Mouse (Mus musculus) urinary bladder, postnatal 4 days (tissue): ENCODE measurements around the gene Gng3.
"Not testable (repeated sequence)": the region's sequence is repeated elsewhere in the genome, so short reads cannot be mapped to it uniquely, and the experiment has no call there.

ENCODE experiments used
- DNase-seq, 2 experiments: peaks; one replicate each; pipeline ENCODE4 v3.0.0; 2021 to 2022; ENCODE audit warnings: low spot score in 2 of 2

Gng3 gene

DNA sequence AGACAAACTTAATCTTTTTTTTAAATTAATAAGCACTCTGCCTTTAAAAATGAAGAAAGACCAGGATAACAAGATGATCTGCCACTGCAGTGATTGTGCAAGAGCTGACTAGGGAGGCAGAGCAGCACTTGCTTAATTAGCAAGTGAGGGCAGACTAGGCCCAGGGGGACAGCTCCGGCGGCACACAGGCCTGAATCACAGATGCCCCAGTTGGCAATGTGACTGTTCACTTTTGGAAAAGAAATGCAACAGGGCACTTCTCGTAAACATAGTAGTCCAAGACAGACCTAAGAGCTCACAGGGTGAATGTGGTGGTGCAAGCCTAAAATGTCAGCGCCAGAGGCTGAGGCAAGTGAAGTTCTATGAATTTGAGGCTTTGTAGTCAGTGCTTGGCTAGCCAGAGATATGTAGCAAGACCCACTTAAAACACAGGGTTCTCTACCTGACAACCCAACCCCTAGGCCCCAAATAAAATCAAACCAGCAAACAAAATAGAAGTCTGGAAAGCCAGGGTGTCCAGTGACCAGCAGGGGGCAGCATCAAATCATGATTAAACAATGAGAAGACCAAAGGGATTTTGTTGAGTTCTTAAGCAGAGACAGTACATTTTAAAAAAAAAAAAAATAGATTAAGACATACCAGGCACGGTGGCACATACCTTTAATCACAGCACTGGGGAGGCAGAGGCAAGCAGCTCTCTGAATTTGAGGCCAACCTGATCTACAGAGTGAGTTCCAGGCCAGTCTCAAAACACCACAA lies 5.6 kb upstream of the Gng3 start:
- peak; percentile 48 to 83 for DNase-seq

DNA sequence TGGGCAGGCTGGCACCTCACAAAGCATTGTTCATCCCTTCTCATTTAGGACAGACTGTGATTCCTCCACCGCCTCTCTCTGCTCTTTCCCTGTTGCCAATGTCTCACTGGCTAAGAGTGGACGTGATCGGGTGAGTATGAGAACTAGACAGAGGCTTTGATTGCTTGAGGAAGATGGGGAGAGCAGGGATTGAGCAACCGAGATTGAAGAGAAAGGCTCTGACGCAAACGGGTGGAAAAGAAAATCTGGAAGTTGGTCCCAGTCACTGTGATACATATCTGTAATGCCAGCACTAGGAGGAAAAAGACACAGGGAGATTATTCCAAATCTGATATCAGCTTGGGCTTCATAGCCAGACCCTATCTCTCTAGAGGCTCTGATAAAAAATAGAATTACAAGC lies 4.0 kb upstream of the Gng3 start:
- no peak for DNase-seq

DNA sequence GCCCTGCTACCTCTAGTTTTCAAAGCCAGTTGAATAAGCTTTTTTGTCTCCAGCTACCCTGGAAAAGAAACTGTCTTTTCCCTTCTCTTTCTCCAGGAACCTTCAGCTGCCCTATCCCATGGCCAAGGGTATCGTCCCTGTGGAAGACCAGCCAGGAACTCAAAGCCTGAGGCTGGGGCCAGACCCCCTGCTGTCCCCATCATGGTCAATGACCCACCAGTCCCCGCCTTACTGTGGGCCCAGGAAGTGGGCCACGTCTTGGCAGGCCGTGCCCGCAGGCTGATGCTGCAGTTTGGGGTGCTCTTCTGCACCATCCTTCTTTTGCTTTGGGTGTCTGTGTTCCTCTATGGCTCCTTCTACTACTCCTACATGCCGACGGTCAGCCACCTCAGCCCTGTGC lies 2.0 kb upstream of the Gng3 start:
- DNase-seq = no peak

DNA sequence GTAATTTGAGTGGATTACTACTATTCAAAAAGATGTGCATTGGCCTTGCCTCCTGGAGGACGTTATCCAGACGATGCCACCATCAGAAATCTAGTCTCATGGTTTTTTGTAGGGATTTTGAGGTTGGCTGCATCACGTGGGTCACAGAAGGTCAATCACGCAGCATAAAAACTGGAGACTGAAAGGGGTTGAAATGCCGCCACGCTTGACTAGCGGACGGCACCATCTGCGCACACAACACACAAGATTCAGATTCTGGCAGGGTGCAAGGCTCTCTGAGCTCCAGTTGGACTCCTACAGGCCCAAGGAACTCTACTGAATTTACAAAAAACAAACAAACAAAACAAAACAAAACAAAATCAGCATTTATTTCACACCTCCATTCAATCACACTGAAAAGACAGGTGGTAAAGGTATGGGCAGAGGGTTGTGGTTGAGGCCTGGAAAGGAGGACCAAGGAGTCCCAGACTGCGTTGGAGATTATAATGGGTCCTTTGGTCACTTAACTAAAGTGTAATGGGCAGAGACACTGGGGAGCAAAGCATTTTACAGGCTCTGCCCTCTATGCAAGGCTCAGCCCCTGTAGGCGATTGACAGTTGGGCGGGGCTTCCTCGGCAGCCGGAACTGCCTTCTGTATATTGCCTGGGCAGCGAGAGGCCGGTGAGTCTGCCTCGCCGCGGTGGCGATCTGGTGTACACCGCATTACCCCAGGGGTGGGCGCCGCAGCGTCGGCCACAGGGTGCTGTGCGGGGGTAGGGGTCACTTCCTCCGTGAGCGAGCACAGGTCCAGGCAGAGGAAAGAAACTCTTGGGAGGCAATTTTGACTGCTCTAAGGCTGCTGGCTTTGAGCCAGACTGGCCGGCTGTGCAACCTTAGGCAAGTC lies 1.2 kb upstream of the Gng3 start:
- peak; percentile 62 to 74 for DNase-seq

DNA sequence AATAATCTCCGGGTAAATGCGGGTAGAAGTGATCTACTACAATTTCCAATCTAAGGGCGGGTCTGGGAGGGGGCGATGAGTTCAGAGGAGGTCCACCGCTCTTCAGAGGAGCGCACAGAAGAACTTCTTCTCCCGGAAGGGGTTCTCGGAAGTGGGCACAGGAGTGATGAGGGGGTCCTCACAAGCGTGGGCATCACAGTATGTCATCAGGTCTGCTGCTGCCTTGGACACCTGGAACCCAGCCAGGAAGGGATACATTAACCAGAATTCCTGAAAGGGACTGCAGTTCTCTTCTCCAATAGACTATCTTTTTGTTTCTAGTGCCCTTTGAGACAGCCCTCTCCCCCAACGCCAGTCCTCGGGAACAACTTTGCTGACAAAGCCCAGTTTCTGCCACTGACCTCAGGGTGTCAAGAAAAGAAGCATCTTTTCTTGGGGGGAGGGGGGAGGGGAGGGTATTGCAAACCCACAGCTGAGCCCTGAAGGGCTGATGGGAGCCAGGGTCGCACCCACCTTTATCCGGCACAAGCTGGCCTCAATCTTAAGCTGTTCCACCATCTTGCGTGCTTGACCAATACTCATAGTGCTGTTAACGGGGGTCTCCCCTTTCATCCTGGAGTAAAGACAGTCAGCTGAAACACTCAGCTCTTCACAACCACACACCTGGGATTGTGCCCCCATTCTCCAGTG lies 808 bp downstream of the Gng3 start:
- DNase-seq = no peak

DNA sequence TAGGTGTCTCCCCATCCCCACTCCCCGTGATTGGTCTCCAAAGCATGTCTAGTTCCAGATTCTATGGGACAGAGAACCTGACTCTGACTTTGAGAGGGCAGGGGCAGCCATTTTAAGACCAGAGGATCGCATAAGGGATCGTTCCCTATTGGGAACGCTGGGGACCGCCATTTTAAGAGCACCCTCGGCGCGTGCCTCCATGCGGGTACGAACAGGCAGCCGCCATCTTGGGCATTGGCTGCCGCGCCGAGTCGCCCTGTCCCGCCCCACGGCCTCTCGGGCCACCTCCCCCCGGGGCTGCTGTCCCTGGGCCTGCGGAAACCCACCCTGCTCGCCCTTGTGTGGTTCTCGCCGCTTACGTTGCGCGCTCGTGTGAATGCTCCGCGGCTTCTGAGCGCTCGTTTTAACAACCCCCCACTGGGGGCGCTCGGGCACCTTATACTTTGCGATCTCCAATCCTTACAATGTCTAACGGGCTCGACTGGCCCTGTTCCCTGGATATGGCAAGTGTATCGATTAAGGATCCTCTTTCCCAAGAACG lies 1.7 kb downstream of the Gng3 start, which contains the start of gene Bscl2:
Bscl2 (plus strand) TSS at position 217 of the 541 bp plus-strand sequence.
- DNase-seq = peak; percentile 78 to 79

DNA sequence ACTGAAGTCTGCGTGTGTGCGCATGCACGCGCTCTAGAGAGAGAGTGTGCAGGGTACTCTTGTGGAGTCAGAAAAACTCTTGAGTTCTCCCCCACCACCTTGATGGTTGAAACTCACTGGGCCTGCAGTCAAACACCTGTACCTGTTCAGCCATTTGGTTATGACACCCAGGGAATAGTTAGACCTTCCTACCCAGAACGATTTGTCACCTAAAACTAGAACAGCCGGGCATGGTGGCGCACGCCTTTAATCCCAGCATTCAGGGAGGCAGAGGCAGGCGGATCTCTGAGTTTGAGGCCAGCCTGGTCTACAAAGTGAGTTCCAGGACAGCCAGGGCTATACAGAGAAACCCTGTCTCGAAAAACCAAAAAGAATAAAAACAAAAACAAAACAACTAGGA lies 2.7 kb downstream of the Gng3 start:
- DNase-seq = not testable (repeated sequence)

DNA sequence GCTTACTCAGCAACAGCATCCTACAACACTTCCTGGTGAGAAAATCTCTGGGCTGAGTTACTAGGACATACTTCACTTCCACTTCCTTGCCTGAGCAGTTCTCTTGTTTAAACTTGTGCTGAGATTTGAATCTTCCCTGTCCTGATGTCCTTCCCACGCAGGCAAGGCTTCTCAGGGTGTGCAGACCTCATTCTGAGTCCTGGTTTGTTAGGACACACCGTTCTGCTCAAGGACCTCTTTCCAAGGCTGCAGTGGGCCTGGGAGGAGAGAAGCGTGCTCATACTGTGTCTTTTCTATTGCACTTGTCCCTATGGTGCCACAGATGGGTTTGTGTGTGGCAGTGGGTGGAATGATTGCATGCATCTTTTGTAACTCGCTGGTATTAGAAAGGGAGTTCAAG lies 6.0 kb downstream of the Gng3 start:
- DNase-seq = no peak

DNA sequence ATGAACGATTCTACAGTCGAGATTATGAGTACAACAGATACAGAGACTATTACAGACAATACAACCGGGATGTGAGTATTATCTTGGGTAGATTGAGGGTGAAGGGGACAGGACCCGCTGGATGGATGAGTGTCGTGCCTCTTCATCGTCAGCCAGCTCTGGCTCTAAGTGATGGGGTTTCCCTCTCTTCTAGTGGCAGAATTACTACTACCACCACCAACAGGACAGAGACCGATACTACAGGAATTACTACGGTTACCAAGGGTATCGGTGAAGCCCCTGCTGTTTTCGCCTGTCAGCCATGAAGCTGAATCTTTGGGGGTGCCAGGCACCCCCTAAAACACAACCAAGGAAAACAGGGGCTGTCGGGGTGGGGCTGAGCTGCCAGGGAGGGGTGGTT lies 7.7 kb downstream of the Gng3 start:
- DNase-seq = no peak

DNA sequence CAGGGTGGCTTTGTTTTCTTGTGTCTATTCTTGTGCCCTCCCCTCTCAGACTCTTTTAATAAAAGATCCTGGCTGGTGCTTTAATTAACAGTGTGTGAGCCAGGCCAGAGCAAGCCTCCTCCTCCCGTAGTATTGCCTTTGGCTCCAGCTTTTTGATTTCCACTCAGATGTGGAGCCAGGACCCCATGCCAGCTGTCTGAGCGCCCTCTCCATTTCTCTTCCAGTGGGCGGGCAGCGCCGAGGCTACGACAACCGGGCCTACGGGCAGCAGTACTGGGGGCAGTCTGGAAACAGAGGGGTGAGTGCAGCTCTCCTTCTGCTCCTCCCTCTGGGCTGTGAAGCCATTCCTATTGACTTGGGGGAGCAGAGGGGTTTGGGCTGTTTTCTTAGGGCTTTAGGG lies 8.3 kb downstream of the Gng3 start:
- no peak for DNase-seq

DNA sequence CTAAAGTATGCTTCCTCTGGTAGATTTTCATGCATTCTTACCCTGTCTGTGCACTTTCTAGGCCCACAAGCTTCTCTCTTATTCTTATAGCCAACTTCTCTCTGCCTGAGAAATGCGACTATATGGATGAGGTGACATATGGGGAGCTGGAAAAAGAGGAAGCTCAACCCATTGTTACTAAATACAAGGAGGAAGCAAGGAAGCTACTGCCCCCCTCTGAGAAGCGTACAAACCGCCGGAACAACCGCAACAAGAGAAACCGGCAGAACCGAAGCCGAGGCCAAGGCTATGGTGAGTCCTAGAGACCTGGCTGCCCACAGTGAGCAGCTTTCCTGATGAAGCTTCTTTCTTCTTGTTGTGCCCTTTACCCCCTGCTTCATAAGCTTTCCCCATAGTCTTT lies 9.3 kb downstream of the Gng3 start, which contains the start of gene AC129217.1:
AC129217.1 (plus strand) TSS at position 114 of the 400 bp plus-strand sequence.
- no peak for DNase-seq

DNA sequence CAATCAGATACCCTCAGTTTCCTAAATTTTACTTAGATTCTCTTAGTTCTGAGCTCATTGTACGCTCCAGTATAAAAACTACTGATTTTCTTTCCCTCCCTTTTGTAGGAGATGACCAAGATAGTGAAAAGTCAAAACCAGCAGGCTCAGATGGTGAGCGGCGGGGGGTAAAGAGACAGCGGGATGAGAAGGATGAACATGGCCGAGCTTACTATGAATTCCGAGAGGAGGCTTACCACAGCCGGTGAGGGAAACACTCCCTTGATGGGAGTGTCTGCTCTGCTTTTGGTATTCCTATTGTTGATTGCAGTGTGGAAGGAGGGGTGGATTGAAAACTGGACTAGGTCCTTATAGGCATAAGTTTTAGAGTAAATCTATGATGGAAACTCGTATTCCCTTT lies 16.3 kb downstream of the Gng3 start:
- DNase-seq = no peak

DNA sequence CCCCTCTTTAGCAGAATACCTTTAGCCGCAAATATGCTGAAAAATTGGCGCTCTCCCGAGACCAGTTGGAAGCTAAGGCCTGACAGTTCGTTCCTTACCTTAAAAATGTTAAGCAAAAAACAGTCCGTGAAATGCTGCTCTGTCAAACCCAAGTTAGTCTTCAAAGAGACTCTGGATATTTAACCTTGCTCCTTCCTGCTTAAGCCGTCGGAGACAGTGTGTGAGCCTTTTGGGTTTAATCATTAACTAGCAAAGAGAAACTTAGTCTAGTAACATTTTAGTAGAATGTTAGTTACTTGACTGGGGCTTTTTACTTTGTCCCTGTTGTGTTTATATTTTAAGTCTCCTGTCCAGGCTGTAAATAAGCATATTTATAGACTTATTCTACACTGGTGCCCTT lies 17.8 kb downstream of the Gng3 start:
- no peak for DNase-seq

DNA sequence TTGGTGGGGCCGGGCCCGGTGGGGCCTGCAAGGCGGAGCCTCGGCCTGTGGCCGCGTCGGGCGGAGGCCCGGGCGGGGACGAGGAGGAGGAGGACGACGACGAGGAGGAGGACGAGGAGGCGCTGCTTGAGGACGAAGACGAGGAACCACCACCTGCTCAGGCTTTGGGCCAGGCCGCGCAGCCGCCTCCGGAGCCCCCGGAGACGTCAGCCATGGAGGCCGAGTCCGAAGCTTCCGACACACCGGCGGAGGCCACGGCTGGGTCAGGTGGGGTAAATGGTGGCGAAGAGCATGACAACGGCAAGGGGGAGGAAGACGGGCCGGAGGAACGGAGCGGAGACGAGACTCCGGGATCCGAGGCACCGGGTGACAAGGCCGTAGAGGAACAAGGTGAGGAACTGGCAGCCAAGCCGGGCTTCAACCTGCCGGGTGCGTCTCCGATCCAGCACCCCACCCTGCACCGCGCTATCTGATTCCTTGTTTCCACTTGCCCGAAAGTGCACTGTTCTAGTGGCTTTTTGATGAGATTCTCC lies 18.5 kb downstream of the Gng3 start:
- no peak for DNase-seq

DNA sequence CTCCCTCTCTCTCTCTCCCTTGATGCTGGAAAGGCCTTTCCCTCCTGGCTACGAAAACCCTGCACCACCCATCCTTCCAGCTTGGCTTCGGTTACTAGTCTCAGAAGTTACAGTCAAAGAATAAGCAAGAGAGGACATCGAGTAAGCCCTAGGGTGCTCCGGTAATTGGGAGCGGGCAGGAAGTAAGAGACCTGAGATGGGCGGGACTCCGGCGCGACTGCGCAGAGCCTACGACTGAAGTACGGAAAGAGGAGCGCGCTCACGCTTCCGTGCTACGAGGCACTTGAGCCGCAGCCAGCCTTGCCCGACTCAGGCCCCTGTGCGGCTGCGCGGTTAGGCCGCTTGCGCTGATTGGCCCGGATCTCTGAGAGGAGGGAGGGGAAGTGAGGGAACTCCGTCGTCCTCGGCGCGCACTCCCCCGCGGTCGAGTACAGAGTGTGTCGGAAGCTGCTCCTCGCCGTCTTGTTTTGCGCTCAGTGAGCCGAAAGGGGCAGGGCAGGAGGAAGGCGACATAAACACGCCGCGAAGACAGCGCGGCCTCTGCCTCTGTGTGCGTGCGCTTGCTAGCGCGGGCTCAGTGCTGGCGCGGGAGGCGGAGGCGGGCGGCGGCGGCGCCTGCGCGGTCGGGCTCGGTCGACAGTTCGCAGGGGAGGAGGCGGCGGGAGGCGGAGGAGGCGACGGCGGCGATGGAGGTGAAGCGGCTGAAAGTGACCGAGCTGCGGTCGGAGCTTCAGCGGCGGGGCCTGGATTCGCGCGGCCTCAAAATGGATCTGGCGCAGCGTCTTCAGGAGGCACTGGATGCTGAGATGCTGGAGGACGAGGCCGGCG lies 19.2 kb downstream of the Gng3 start, which contains the start of gene Hnrnpul2:
Hnrnpul2 (plus strand) TSS at position 415 of the 828 bp plus-strand sequence.
- DNase-seq = peak; percentile 98

DNA sequence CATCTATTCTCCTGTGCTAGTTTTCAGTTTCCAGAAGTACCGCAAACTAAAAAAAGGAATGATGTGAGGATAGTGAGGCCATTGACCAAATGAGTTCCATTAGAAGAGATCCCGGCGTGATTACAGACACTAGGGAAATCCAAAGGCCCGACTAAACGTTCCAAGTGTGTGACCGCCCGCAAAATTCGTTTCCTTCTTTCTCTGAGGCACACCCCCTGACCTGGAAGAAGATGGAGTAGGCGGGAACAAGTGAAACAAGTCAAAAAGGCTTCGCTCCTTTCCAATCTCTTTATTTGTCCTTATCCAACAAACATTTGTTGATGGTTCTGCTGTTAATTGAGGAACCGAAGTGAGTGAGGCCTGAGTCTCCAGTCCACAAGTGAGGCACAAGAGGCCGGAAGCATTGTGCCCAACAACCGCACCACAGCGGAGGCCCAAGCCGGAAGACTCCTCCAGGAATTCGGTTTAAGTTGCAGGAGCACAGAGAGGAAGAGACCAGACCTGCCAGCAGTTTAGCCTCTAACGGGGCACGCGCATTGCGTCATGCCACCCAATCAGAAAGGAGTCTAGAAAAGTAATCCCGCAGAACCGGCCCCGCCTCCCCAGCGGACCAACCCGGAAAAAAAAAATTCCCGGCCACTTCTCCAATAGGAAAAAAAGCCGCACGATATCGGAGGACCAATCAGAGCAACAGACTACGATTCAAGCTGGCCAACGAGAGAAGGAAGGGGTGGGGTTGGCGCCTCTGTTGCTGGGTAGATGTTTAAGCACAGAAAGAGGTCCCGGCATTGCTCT lies 20.0 kb downstream of the Gng3 start, which contains the start of gene Ttc9c:
Ttc9c (minus strand) TSS at position 533 of the 795 bp plus-strand sequence.
- peak; percentile 95 to 96 for DNase-seq

DNA sequence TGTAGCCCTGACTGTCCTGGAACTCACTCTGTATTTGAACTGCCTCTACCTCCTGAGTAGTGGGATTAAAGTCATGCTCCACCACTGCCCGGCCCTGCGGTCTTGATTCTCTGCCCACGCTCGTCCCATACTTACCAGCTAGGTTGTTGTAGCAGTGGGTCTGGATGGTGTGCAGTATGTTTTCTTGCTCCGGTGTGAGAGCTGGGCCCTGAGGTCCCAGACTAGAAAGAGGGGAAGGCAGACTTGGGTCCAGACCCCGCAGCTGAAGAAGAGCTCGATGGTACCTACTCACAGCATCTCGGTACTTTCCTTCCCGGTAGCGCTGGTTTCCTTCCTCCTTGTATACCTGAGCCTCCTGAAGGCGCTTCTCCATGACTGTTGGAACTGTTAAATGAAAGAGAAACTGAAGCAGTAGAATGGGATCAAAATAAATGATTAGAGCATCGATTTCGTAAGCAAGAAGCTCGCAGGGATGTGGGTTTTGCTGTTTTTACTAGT lies 20.6 kb downstream of the Gng3 start:
- DNase-seq = no peak

DNA sequence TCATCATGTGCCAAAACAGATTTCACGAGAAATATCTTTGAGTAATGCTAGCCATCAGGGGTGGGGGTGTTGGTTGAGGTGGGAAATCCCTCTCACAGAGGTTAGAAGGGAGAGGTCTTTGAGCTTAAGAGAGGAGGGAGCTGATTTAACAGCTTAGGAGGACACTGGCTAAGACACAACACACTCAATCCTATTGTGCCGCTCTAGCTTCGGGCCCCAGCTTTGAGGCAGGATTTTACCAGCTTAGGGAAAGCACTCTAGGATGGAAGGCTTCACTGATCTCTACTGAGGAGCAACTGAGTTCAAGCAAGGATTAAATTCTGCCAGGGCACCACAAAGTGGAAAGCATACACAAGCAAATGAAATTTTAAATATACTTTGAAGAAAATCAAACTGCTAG lies 22.0 kb downstream of the Gng3 start:
- no peak for DNase-seq

DNA sequence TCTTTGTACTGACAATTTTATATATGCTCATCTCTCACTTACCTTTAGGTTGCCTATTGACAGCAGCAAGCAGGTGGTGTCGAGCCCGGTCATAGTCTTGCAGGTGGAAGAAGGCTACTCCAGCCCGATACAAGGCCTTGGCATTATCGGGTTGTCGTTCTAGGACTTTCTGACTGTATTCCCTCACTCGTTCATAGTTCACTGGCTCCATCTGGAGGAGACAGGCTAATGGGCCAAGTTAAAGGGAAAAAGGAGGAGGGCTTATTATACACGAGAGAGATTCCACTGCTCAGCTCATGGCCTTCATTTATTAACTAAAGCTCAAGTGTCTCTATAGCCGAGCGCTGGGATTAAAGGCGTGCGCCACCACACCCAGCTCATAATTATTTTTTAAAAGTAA lies 23.2 kb downstream of the Gng3 start:
- DNase-seq = no peak

DNA sequence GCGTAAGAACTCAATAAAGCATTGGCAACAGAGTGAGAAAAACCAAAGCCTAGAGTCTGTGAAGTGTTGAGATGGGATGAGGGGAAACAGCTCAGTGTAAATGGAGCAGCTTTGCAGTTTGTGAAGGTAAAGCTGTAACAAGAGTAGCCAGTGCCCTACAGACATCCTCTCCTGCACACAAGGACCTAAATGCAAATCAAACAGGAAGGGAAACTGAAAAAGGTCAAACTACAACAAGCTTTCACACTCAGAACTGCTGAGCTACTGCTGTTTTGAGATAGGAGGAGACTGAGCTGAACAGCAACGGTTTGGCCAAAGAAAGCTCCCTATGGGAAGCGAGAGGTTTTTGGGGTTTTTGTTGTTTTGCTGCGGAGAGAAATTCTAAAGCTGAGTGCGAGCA lies 32.2 kb downstream of the Gng3 start:
- no peak for DNase-seq
